Mouse (Mus musculus): ENCODE results near the gene Rftn1.

- TF ChIP-seq POLR2A (IDR thresholded peaks at IDR 0.05; ENCODE audit: low read depth, low read length) (no peak), CTCF (conservative IDR thresholded peaks at IDR 0.05; ENCODE audit: insufficient read depth, insufficient read length, low read depth, low read length) (no peak)
Measured at GRCm38 (mm10) chr17:50149690-50150210, 40.7 kb downstream of the Rftn1 start.
